Mouse (Mus musculus) liver, adult 2 months (tissue): ENCODE data around the gene Mettl9. TPM values are rescaled to one million over a fixed set of nuclear protein-coding genes. Genes with fewer than 3 reads are reported as not detected.
A peak's percentile ranks its signal among the peaks of the same experiment; 100 is the strongest.

Experiments used
- DNase-seq: peaks from one replicate; pipeline ENCODE4 v3.0.0-alpha.2; 2011; ENCODE audit warnings: low read depth, low spot score; ENCODE audit errors: extremely low read depth
- H3K27ac ChIP-seq: fragments of 200-500 bp; replicated peaks from 2 replicates; pipeline ENCODE4 v1.5.1; 2012; ENCODE audit warnings: low read depth, mild to moderate bottlenecking, control low read depth, inconsistent platforms, low read length; ENCODE audit not compliant: insufficient read depth
- H3K27me3 ChIP-seq: fragments of 200-500 bp; 2 replicates; pipeline ENCODE4 v1.6.1; 2012; ENCODE audit warnings: mild to moderate bottlenecking, moderate library complexity, low read length, inconsistent platforms; ENCODE audit not compliant: control insufficient read depth, insufficient read depth
- H3K36me3 ChIP-seq: fragments of 200-500 bp; 2 replicates; pipeline ENCODE4 v1.6.1; 2012; ENCODE audit warnings: low read length, inconsistent platforms; ENCODE audit not compliant: control insufficient read depth, insufficient read depth
- H3K4me1 ChIP-seq: fragments of 200-500 bp; 2 replicates; pipeline ENCODE4 v1.6.1; 2011; ENCODE audit warnings: low read length; ENCODE audit not compliant: control insufficient read depth, insufficient read depth
- H3K4me3 ChIP-seq: fragments of 200-500 bp; 2 replicates; pipeline ENCODE4 v1.5.1; 2011; ENCODE audit warnings: low read depth, mild to moderate bottlenecking, control low read depth, low read length, moderate library complexity; ENCODE audit not compliant: insufficient read depth
- H3K79me2 ChIP-seq: fragments of 200-500 bp; 2 replicates; pipeline ENCODE4 v1.6.1; 2012; ENCODE audit warnings: inconsistent platforms, mild to moderate bottlenecking, low read length, moderate library complexity; ENCODE audit not compliant: control insufficient read depth, insufficient read depth
- H3K9ac ChIP-seq: fragments of 200-500 bp; 2 replicates; pipeline ENCODE4 v1.6.1; 2012; ENCODE audit warnings: low read depth, mild to moderate bottlenecking, control low read depth, inconsistent platforms, low read length
- CTCF ChIP-seq: fragments of 200-500 bp; IDR thresholded peaks from 2 replicates; pipeline ENCODE4 v1.5.1; 2011; ENCODE audit warnings: low read depth, low read length, control low read depth
- POLR2A ChIP-seq: fragments of 200-500 bp; IDR thresholded peaks from 2 replicates; pipeline ENCODE4 v1.6.1; 2011; ENCODE audit warnings: low read length, control low read depth; ENCODE audit not compliant: insufficient read depth; ENCODE audit errors: extremely low read depth
- WGBS: fragments of 180-500 bp; shearing (Covaris S2); methylation state at CpG from one replicate; pipeline ENCODE4 v1.1.7; 2018; 5-methylcytosine and 5-hydroxymethylcytosine counted together
- polyA plus RNA-seq: library from polyadenylated mRNA; depleted of rRNA; stranded (reverse); fragments of >200 nt; gene quantifications from 2 replicates; pipeline ENCODE4 v1.2.3, GENCODE M21; 2012
- total RNA-seq: library from RNA; depleted of rRNA; stranded (reverse); fragments of >200 nt; gene quantifications from 2 replicates; pipeline ENCODE4 v1.2.3, GENCODE M21; 2014

Gene Mettl9
- total and polyA plus RNA-seq, 2 experiments = 13.8 to 41.4 TPM

- WGBS = 90% methylated on average over 2 of the region's 2 CpGs
- Histone ChIP-seq H3K9ac (no peak overlapping the region), H3K4me1 (no peaks in the 10 kb centered on the region), H3K36me3 (peaks cover 3% of the 10 kb centered on the region; the same call in 1 of the 2 replicates), H3K4me3 (no peak overlapping the region), H3K27ac (no peak overlapping the region), H3K27me3 (no peaks in the 10 kb centered on the region), H3K79me2 (no peaks in the 10 kb centered on the region)
- no peak for DNase-seq
- no peak for TF ChIP-seq CTCF
These were observed 47.6 kb downstream of the Mettl9 start for GRCm38 (mm10) chr7:121081816-121082215.

- H3K36me3 ChIP-seq = no peaks in the 10 kb centered on the region
- no peaks in the 10 kb centered on the region for H3K4me1 ChIP-seq
- no peak overlapping the region for H3K4me3 ChIP-seq
- WGBS = 82% methylated on average over 9 of the region's 9 CpGs
- no peaks in the 10 kb centered on the region for H3K27me3 ChIP-seq
- no peak for TF ChIP-seq CTCF
- TF ChIP-seq POLR2A = no peak
- no peak overlapping the region for H3K27ac ChIP-seq
- H3K9ac ChIP-seq = no peak overlapping the region
- H3K79me2 ChIP-seq = no peaks in the 10 kb centered on the region
- no peak for DNase-seq
These were observed 48.8 kb downstream of the Mettl9 start for GRCm38 (mm10) chr7:121082949-121083513.

- no peaks in the 10 kb centered on the region for H3K79me2 ChIP-seq
- H3K36me3 ChIP-seq = no peaks in the 10 kb centered on the region
- WGBS = 87% methylated on average over 8 of the region's 8 CpGs
- no peaks in the 10 kb centered on the region for H3K4me1 ChIP-seq
- no peak for DNase-seq
- TF ChIP-seq POLR2A (no peak), CTCF (no peak)
- H3K4me3 ChIP-seq = no peak overlapping the region
- H3K9ac ChIP-seq = no peak overlapping the region
- no peaks in the 10 kb centered on the region for H3K27me3 ChIP-seq
- no peak overlapping the region for H3K27ac ChIP-seq
These were observed 50.7 kb downstream of the Mettl9 start for GRCm38 (mm10) chr7:121084840-121085453.

GRCm38 (mm10) chr7:121085500-121085899 is 51.3 kb downstream of the Mettl9 start:
- Histone ChIP-seq H3K79me2 (no peaks in the 10 kb centered on the region), H3K9ac (no peak overlapping the region)
- no peak for TF ChIP-seq POLR2A
- no peak for TF ChIP-seq CTCF

GRCm38 (mm10) chr7:121088745-121089144 is 54.5 kb downstream of the Mettl9 start:
- H3K79me2 ChIP-seq = no peaks in the 10 kb centered on the region
- no peak for DNase-seq
- H3K27me3 ChIP-seq = no peaks in the 10 kb centered on the region; the same call in 1 of the 2 replicates
- H3K27ac ChIP-seq = no peak overlapping the region
- TF ChIP-seq POLR2A (no peak), CTCF (peak; percentile 33; the same call in 1 of the 2 replicates)
- H3K4me3 ChIP-seq = no peak overlapping the region
- no peaks in the 10 kb centered on the region for H3K36me3 ChIP-seq
- no peaks in the 10 kb centered on the region for H3K4me1 ChIP-seq
- no peak overlapping the region for H3K9ac ChIP-seq
- WGBS = 73% methylated on average over 5 of the region's 5 CpGs

More at GRCm38 (mm10) chr7:121085500-121085899, 51.3 kb downstream of the Mettl9 start:
- DNase-seq = no peak
- H3K27ac ChIP-seq = no peak overlapping the region
- H3K36me3 ChIP-seq = no peaks in the 10 kb centered on the region
- no peaks in the 10 kb centered on the region for H3K27me3 ChIP-seq
- WGBS = 31% methylated on average over 4 of the region's 4 CpGs
- no peak overlapping the region for H3K4me3 ChIP-seq
- H3K4me1 ChIP-seq = no peaks in the 10 kb centered on the region

- WGBS = 77% methylated on average over 7 of the region's 7 CpGs
- no peaks in the 10 kb centered on the region; the same call in 1 of the 2 replicates for H3K27me3 ChIP-seq
- H3K4me1 ChIP-seq = no peaks in the 10 kb centered on the region
- H3K9ac ChIP-seq = no peak overlapping the region
- H3K79me2 ChIP-seq = no peaks in the 10 kb centered on the region
- no peaks in the 10 kb centered on the region for H3K36me3 ChIP-seq
- H3K27ac ChIP-seq = no peak overlapping the region
- DNase-seq = no peak
- TF ChIP-seq POLR2A (no peak), CTCF (no peak)
- H3K4me3 ChIP-seq = no peak overlapping the region
These were observed 56.5 kb downstream of the Mettl9 start for GRCm38 (mm10) chr7:121090748-121091147.
